In the genomic region with DNA sequence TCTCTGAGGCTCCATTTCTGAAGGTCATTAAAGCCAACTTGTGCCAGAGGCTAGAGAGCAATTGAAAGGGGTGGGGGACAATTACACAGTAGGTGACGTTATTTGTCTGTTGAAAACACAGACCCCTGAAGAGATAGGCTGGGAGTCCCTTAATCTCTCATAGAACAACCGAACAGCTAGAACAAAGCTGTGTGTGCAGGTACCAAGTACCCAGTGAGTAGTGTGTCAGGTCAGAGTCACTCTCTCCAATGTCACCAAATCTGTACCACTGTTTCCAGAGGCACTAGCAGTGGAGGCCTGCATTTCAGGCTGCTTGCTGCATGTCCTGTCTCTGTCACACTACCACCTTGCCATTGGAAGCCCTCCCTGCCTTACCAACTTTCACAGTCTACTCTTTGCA, we compare ENCODE assay signal across 18 mouse cellular contexts. TPM values are rescaled to one million over a fixed set of nuclear protein-coding genes. Genes with fewer than 3 reads are reported as not detected.
A peak's percentile ranks its signal among the peaks of the same experiment; 100 is the strongest.
DNase-seq lines count a peak whose midpoint lies in the region; ATAC-seq lines count a peak whose summit lies in the region.
"Had no signal": no experiment of that assay in that cellular context is flagged by ENCODE, and none has a peak within 500 bp of the region (broad histone marks: within the 10 kb centered on the region; RNA-seq: fewer than 3 reads in every experiment).

No protein-coding gene starts in this region.

- no peak overlapping the region for H3K4me3 ChIP-seq in midbrain, embryonic 16.5 days (ENCODE audit: low read depth, low read length)
- H3K4me3 ChIP-seq: embryonic facial prominence, embryonic 10.5 days; embryonic facial prominence, embryonic 12.5 days; forebrain, embryonic 13.5 days; forebrain, embryonic 15.5 days had no signal

- 33% methylated on average over 2 of the region's 2 CpGs for WGBS in midbrain, embryonic 16.5 days

- H3K4me2 ChIP-seq in midbrain, embryonic 16.5 days (ENCODE audit: low read length): no peak overlapping the region
- H3K4me2 ChIP-seq: embryonic facial prominence, embryonic 12.5 days; forebrain, embryonic 13.5 days; forebrain, embryonic 15.5 days had no signal

- H3K9ac ChIP-seq in midbrain, embryonic 16.5 days (ENCODE audit: low read depth, low read length): no peak overlapping the region
- H3K9ac ChIP-seq: embryonic facial prominence, embryonic 12.5 days; forebrain, embryonic 13.5 days; forebrain, embryonic 15.5 days; forebrain, postnatal 0 days had no signal

- no peaks in the 10 kb centered on the region for H3K36me3 ChIP-seq in midbrain, embryonic 16.5 days (ENCODE audit: control insufficient read depth, insufficient read depth, low read length)
- H3K36me3 ChIP-seq: embryonic facial prominence, embryonic 10.5 days; embryonic facial prominence, embryonic 12.5 days; forebrain, embryonic 15.5 days had no signal

- peak; percentile 5 for DNase-seq in adrenal gland, postnatal 14 days
- DNase-seq in adrenal gland, adult (ENCODE audit: inconsistent age in 2 of 2, low spot score in 1 of 2): no peak
- DNase-seq in heart, adult 11 months: peak; percentile 61
- DNase-seq in heart, postnatal 4 days: no peak
- DNase-seq in ZHBTc4 (ENCODE audit: low read depth, low spot score): peak; percentile 16
- DNase-seq: cerebellum, adult 11-12 months; cerebellum, adult 2 months; cerebellum, adult 9-10 months; cerebellum, postnatal 25 days; forebrain, postnatal 0 days had no signal

- ATAC-seq in midbrain, embryonic 16.5 days: no peak
- ATAC-seq: activated CD4-positive, CD25-positive, alpha-beta regulatory T cell, adult 4 months; forebrain, embryonic 13.5 days; forebrain, embryonic 15.5 days; forebrain, postnatal 0 days had no signal

- H3K9me3 ChIP-seq in midbrain, embryonic 16.5 days (replicated peaks; ENCODE audit: control insufficient read depth, low read length, poor library complexity, severe bottlenecking): no peaks in the 10 kb centered on the region
- H3K9me3 ChIP-seq: embryonic facial prominence, embryonic 10.5 days; embryonic facial prominence, embryonic 12.5 days; forebrain, embryonic 13.5 days; forebrain, embryonic 15.5 days had no signal

- no peak overlapping the region for H3K27ac ChIP-seq in midbrain, embryonic 16.5 days (ENCODE audit: low read length)
- H3K27ac ChIP-seq: embryonic facial prominence, embryonic 10.5 days; embryonic facial prominence, embryonic 12.5 days; forebrain, embryonic 13.5 days; forebrain, embryonic 15.5 days had no signal

- H3K27me3 ChIP-seq in midbrain, embryonic 16.5 days (ENCODE audit: control insufficient read depth, insufficient read depth, low read depth, low read length): no peaks in the 10 kb centered on the region
- H3K27me3 ChIP-seq: embryonic facial prominence, embryonic 12.5 days; forebrain, embryonic 13.5 days; forebrain, embryonic 15.5 days had no signal

- H3K4me1 ChIP-seq in midbrain, embryonic 16.5 days (ENCODE audit: control insufficient read depth, insufficient read depth, low read length): peaks cover 2% of the 10 kb centered on the region; the same call in 1 of the 2 replicates
- H3K4me1 ChIP-seq: embryonic facial prominence, embryonic 12.5 days had no signal

RNA-seq across cellular contexts. Expression of gene Kcnma1, which starts 22.3 kb away (rescaled TPM):
- total RNA-seq in adrenal gland, postnatal 14 days (2021): 43.9 and 45.2 TPM in 2 replicates
- under 1 TPM; 0.43 to 0.48 TPM for total RNA-seq in heart, postnatal 4 days (2021)
- polyA plus RNA-seq in midbrain, embryonic 16.5 days (2015; fragmentation: Nextera tagmentation; extraction: Ambion mirVana): 18.4 and 23.9 TPM in 2 replicates
- total RNA-seq: MEL had no signal
- polyA plus RNA-seq: activated CD4-positive, CD25-positive, alpha-beta regulatory T cell, adult 4 months; C2C12 had no signal

Comparison
In these comparisons a context has a peak if more than half of its experiments do, and no peak if none do; other contexts are left out.
1. DNase-seq: peak in adrenal gland, postnatal 14 days (single experiment), heart, adult 11 months (single experiment) and ZHBTc4 (single experiment); none in adrenal gland, adult (0 of 2) and heart, postnatal 4 days (single experiment).
2. RNA of gene Kcnma1, which starts 22.3 kb away (total RNA-seq): 43.9 to 45.2 TPM in adrenal gland, postnatal 14 days; 0.43 to 0.48 TPM in heart, postnatal 4 days; every median in the first group is over 10 times any median in the second.